Mouse (Mus musculus) neural tube, embryonic 15.5 days (tissue): ENCODE results near the gene Patj. TPM values are rescaled to one million over a fixed set of nuclear protein-coding genes. Genes with fewer than 3 reads are reported as not detected.
"Not testable (repeated sequence)": the region's sequence is repeated elsewhere in the genome, so short reads cannot be mapped to it uniquely, and the experiment has no call there.

Experiments
- ATAC-seq: fragments of 200-750 bp; cut with Nextera tagmentation; 2 replicates; pipeline ENCODE4 v1.8.0; 2017; ENCODE audit warnings: mild to moderate bottlenecking, moderate TSS enrichment, moderate library complexity; ENCODE audit not compliant: low FRiP score
- H3K27ac ChIP-seq: fragments of 300-500 bp; sonication (generic); replicated peaks from 2 replicates; pipeline ENCODE4 v1.5.1; 2015; ENCODE audit warnings: mild to moderate bottlenecking, inconsistent platforms
- H3K27me3 ChIP-seq: fragments of 300-500 bp; sonication (generic); replicated peaks from 2 replicates; pipeline ENCODE4 v1.6.1; 2015; ENCODE audit warnings: inconsistent platforms
- H3K36me3 ChIP-seq: fragments of 300-500 bp; sonication (generic); 2 replicates; pipeline ENCODE4 v1.6.1; 2015; ENCODE audit warnings: inconsistent platforms
- H3K4me1 ChIP-seq: fragments of 300-500 bp; sonication (generic); 2 replicates; pipeline ENCODE4 v1.6.1; 2015; ENCODE audit warnings: inconsistent platforms
- H3K4me2 ChIP-seq: fragments of 300-500 bp; sonication (generic); 2 replicates; pipeline ENCODE4 v1.6.1; 2015; ENCODE audit warnings: inconsistent platforms, mild to moderate bottlenecking, moderate library complexity
- H3K4me3 ChIP-seq: fragments of 300-500 bp; sonication (generic); replicated peaks from 2 replicates; pipeline ENCODE4 v1.5.1; 2015; ENCODE audit warnings: mild to moderate bottlenecking, inconsistent platforms
- H3K9ac ChIP-seq: fragments of 300-500 bp; sonication (generic); replicated peaks from 2 replicates; pipeline ENCODE4 v1.6.1; 2015; ENCODE audit warnings: mild to moderate bottlenecking, inconsistent platforms
- H3K9me3 ChIP-seq: fragments of 300-500 bp; sonication (generic); replicated peaks from 2 replicates; pipeline ENCODE4 v1.6.1; 2016; ENCODE audit warnings: inconsistent platforms
- WGBS: fragments of 180-500 bp; shearing (Covaris S2); methylation state at CpG from one replicate; pipeline ENCODE4 v1.1.7; 2015; ENCODE audit warnings: mixed read lengths; 5-methylcytosine and 5-hydroxymethylcytosine counted together
- polyA plus RNA-seq: library from polyadenylated mRNA; unstranded; fragments of >200 nt; fragmentation: Nextera tagmentation; extraction: Ambion mirVana; gene quantifications from 2 replicates; pipeline ENCODE4 v1.2.1, GENCODE M21; 2015

Gene Patj
- polyA plus RNA-seq, 1 experiment from 2014 or later, result 7.1 TPM

- H3K9me3 ChIP-seq, result no peaks in the 10 kb centered on the region
- no peak for ATAC-seq
- no peak overlapping the region for H3K27ac ChIP-seq
- H3K4me3 ChIP-seq, result no peak overlapping the region
- H3K27me3 ChIP-seq, result no peaks in the 10 kb centered on the region
- no peak overlapping the region for H3K4me2 ChIP-seq
- WGBS, result 94% methylated on average over 6 of the region's 6 CpGs
- H3K36me3 ChIP-seq, result no peaks in the 10 kb centered on the region
- H3K9ac ChIP-seq, result no peak overlapping the region
- H3K4me1 ChIP-seq, result no peaks in the 10 kb centered on the region
Observed at GRCm38 (mm10) chr4:98404412-98404811, 8.8 kb downstream of the Patj start.

- no peak overlapping the region for H3K27ac ChIP-seq
- no peaks in the 10 kb centered on the region for H3K4me1 ChIP-seq
- no peak overlapping the region for H3K4me3 ChIP-seq
- ATAC-seq, result no peak
- H3K9me3 ChIP-seq, result no peaks in the 10 kb centered on the region
- WGBS, result 93% methylated on average over 4 of the region's 4 CpGs
- peaks cover 4% of the 10 kb centered on the region; the same call in 1 of the 2 replicates for H3K36me3 ChIP-seq
- no peak overlapping the region for H3K9ac ChIP-seq
- H3K27me3 ChIP-seq, result no peaks in the 10 kb centered on the region
- no peak overlapping the region for H3K4me2 ChIP-seq
Observed at GRCm38 (mm10) chr4:98408455-98408854, 12.9 kb downstream of the Patj start.

GRCm38 (mm10) chr4:98415150-98415549, 19.6 kb downstream of the Patj start:
- not testable (repeated sequence) for H3K4me2 ChIP-seq, H3K4me1 ChIP-seq, H3K36me3 ChIP-seq, H3K9me3 ChIP-seq, H3K27ac ChIP-seq, H3K9ac ChIP-seq, H3K27me3 ChIP-seq, H3K4me3 ChIP-seq, ATAC-seq
- 97% methylated on average over 8 of the region's 8 CpGs for WGBS

GRCm38 (mm10) chr4:98428371-98428770, 32.8 kb downstream of the Patj start:
- 87% methylated on average over 8 of the region's 8 CpGs for whole genome bisulfite sequencing
- H3K4me2 ChIP-seq, result no peak overlapping the region
- no peaks in the 10 kb centered on the region for H3K27me3 ChIP-seq
- peaks cover 7% of the 10 kb centered on the region; the same call in 1 of the 2 replicates for H3K36me3 ChIP-seq
- H3K4me1 ChIP-seq, result no peaks in the 10 kb centered on the region
- no peak overlapping the region for H3K4me3 ChIP-seq
- H3K27ac ChIP-seq, result no peak overlapping the region
- no peak for ATAC-seq
- no peak overlapping the region for H3K9ac ChIP-seq
- H3K9me3 ChIP-seq, result no peaks in the 10 kb centered on the region

- Histone ChIP-seq H3K9ac (no peak overlapping the region), H3K9me3 (no peaks in the 10 kb centered on the region), H3K27me3 (no peaks in the 10 kb centered on the region), H3K4me3 (no peak overlapping the region), H3K4me2 (no peak overlapping the region), H3K4me1 (0 out of 2 replicates have a peak, but pooled peaks cover 4% of the 10 kb centered on the region), H3K36me3 (0 out of 2 replicates have a peak, but pooled peaks cover 3% of the 10 kb centered on the region), H3K27ac (no peak overlapping the region)
- 93% methylated on average over 10 of the region's 10 CpGs for WGBS
- no peak for ATAC-seq
Observed at GRCm38 (mm10) chr4:98435641-98436457, 40.3 kb downstream of the Patj start.

GRCm38 (mm10) chr4:98436664-98437363, 41.2 kb downstream of the Patj start:
- Histone ChIP-seq H3K4me2 (no peak overlapping the region), H3K4me3 (no peak overlapping the region), H3K9ac (no peak overlapping the region), H3K4me1 (0 out of 2 replicates have a peak, but pooled peaks cover 4% of the 10 kb centered on the region), H3K36me3 (0 out of 2 replicates have a peak, but pooled peaks cover 2% of the 10 kb centered on the region), H3K27ac (no peak overlapping the region), H3K27me3 (no peaks in the 10 kb centered on the region), H3K9me3 (no peaks in the 10 kb centered on the region)
- ATAC-seq, result no peak
- 64% methylated on average over 12 of the region's 12 CpGs for WGBS

GRCm38 (mm10) chr4:98439261-98440005, 43.8 kb downstream of the Patj start:
- Histone ChIP-seq H3K4me2 (no peak overlapping the region), H3K4me1 (0 out of 2 replicates have a peak, but pooled peaks cover 4% of the 10 kb centered on the region), H3K36me3 (no peaks in the 10 kb centered on the region), H3K27ac (no peak overlapping the region), H3K27me3 (no peaks in the 10 kb centered on the region), H3K4me3 (no peak overlapping the region), H3K9ac (no peak overlapping the region), H3K9me3 (no peaks in the 10 kb centered on the region)
- no peak for ATAC-seq
- WGBS, result 87% methylated on average over 8 of the region's 8 CpGs

GRCm38 (mm10) chr4:98441248-98441647, 45.7 kb downstream of the Patj start:
- H3K4me3 ChIP-seq, result no peak overlapping the region
- no peak for ATAC-seq
- WGBS, result 63% methylated on average over 3 of the region's 3 CpGs
- H3K4me1 ChIP-seq, result 0 out of 2 replicates have a peak, but pooled peaks cover 8% of the 10 kb centered on the region
- no peak overlapping the region for H3K4me2 ChIP-seq
- no peak overlapping the region for H3K9ac ChIP-seq
- no peaks in the 10 kb centered on the region for H3K36me3 ChIP-seq
- no peaks in the 10 kb centered on the region for H3K9me3 ChIP-seq
- H3K27ac ChIP-seq, result no peak overlapping the region
- no peaks in the 10 kb centered on the region for H3K27me3 ChIP-seq

- no peaks in the 10 kb centered on the region for H3K9me3 ChIP-seq
- no peak overlapping the region for H3K4me3 ChIP-seq
- H3K4me1 ChIP-seq, result 0 out of 2 replicates have a peak, but pooled peaks cover 8% of the 10 kb centered on the region
- no peak overlapping the region for H3K4me2 ChIP-seq
- H3K9ac ChIP-seq, result no peak overlapping the region
- no peaks in the 10 kb centered on the region for H3K27me3 ChIP-seq
- WGBS, result 89% methylated on average over 10 of the region's 10 CpGs
- ATAC-seq, result peak; percentile 85
- 0 out of 2 replicates have a peak overlapping the region, but pooled peaks have one; percentile 9 for H3K27ac ChIP-seq
- no peaks in the 10 kb centered on the region for H3K36me3 ChIP-seq
Observed at GRCm38 (mm10) chr4:98444437-98445139, 49.0 kb downstream of the Patj start.

GRCm38 (mm10) chr4:98449564-98450263, 54.1 kb downstream of the Patj start:
- 64% methylated on average over 4 of the region's 4 CpGs for WGBS
- H3K4me3 ChIP-seq, result no peak overlapping the region
- ATAC-seq, result no peak
- no peaks in the 10 kb centered on the region for H3K36me3 ChIP-seq
- H3K9me3 ChIP-seq, result no peaks in the 10 kb centered on the region
- no peaks in the 10 kb centered on the region for H3K27me3 ChIP-seq
- no peak overlapping the region for H3K27ac ChIP-seq
- 0 out of 2 replicates have a peak, but pooled peaks cover 3% of the 10 kb centered on the region for H3K4me1 ChIP-seq
- no peak overlapping the region for H3K9ac ChIP-seq
- H3K4me2 ChIP-seq, result no peak overlapping the region
